Mouse (Mus musculus) splenic B cell, adult 2 months (primary cell): Measurements from ENCODE around the gene E030018B13Rik.

Experiments
- DNase-seq: peaks from one replicate; pipeline ENCODE4 v3.0.0-alpha.2; 2011; ENCODE audit warnings: low read depth, low spot score
- H3K27me3 ChIP-seq: 2 replicates; pipeline ENCODE4 v1.6.1; 2012; ENCODE audit warnings: mild to moderate bottlenecking, low read length, moderate library complexity, mixed read lengths; ENCODE audit not compliant: control insufficient read depth, poor library complexity, insufficient read depth, severe bottlenecking
- H3K36me3 ChIP-seq: 2 replicates; pipeline ENCODE4 v1.6.1; 2012; ENCODE audit warnings: mild to moderate bottlenecking, low read length, moderate library complexity, mixed read lengths; ENCODE audit not compliant: control insufficient read depth, poor library complexity, insufficient read depth, severe bottlenecking

E030018B13Rik gene

GRCm38 (mm10) chr7:63916268-63916907 lies at the start of gene E030018B13Rik:
E030018B13Rik (plus strand) TSS chr7:63916857.
- Histone ChIP-seq H3K36me3 (no peaks in the 10 kb centered on the region; the same call in none of the 2 replicates), H3K27me3 (no peaks in the 10 kb centered on the region)
- no peak for DNase-seq

GRCm38 (mm10) chr7:63868356-63868918 lies 48.2 kb upstream of the E030018B13Rik start:
- DNase-seq = no peak
- H3K36me3 ChIP-seq = no peaks in the 10 kb centered on the region

DNA sequence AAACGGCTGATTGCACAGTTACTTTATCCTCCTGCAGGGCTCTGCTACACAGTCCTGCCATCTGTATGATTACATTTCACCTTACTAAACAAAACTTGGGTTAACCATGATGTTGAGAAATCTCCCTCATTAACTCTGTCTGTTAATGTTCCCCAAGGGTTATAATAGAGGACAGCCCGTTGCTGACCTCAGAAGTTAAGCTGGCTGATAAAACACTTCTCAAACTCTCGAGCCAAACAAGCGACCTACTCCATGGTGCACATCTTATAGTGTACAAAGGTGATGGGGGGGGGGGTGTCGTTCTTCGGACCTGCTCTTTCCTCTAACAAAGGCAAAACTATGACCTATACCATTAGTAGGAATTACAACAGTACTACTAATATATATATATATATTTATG lies 45.0 kb upstream of the E030018B13Rik start:
- Histone ChIP-seq H3K36me3 (no peaks in the 10 kb centered on the region), H3K27me3 (no peaks in the 10 kb centered on the region)
- no peak for DNase-seq

More at GRCm38 (mm10) chr7:63868356-63868918, 48.2 kb upstream of the E030018B13Rik start:
- H3K27me3 ChIP-seq = no peaks in the 10 kb centered on the region

DNA sequence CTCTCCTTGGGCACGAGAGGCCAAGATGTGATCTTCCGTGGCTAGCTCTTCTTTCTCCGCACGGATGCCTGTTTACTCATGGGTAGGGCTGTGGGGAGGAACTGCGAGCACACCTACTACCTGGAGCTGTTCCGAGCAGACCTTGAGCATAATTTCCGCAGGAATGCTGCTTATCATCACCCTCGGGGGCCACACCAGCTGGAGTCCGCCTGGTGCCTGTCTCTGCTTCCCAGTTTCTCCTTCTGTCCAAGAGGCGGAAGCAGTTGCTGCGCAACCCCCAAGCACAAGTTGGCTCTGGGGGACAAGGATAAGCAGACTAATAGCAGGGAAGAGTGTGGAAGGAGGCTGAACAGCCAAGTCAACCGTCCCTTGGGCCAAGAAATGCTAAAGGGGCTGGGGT lies 42.8 kb upstream of the E030018B13Rik start:
- DNase-seq = no peak
- Histone ChIP-seq H3K27me3 (no peaks in the 10 kb centered on the region), H3K36me3 (no peaks in the 10 kb centered on the region)

GRCm38 (mm10) chr7:63875686-63876085 lies 41.0 kb upstream of the E030018B13Rik start:
- Histone ChIP-seq H3K27me3 (no peaks in the 10 kb centered on the region), H3K36me3 (no peaks in the 10 kb centered on the region)
- no peak for DNase-seq

- DNase-seq = no peak
Observed at GRCm38 (mm10) chr7:63876640-63877039, 40.0 kb upstream of the E030018B13Rik start.

DNA sequence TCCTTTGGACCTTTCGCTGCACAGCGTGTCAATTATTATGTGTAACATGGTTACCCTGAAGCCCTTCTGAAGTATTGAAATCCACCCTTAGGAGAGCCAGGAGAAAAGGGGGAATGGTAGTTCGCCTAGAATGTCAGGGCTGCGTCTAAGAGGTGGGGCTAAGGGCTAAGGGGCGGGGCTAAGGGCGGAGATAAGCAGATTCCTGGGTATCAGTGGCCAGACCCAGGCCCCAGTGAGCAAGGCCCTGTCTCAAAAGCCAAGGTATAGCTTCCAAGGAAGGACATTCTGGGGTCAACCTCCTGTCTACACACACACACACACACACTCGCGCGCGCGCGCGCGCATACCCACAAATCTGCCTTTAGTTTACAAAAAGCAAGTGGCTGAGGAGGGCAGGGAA lies 39.0 kb upstream of the E030018B13Rik start:
- H3K27me3 ChIP-seq = no peaks in the 10 kb centered on the region
- DNase-seq = no peak

More at GRCm38 (mm10) chr7:63876640-63877039, 40.0 kb upstream of the E030018B13Rik start:
- Histone ChIP-seq H3K36me3 (no peaks in the 10 kb centered on the region), H3K27me3 (no peaks in the 10 kb centered on the region)

GRCm38 (mm10) chr7:63879583-63879982 lies 37.1 kb upstream of the E030018B13Rik start:
- Histone ChIP-seq H3K27me3 (no peaks in the 10 kb centered on the region), H3K36me3 (no peaks in the 10 kb centered on the region)
- no peak for DNase-seq

More for the DNA sequence above, 39.0 kb upstream of the E030018B13Rik start:
- H3K36me3 ChIP-seq = no peaks in the 10 kb centered on the region

- Histone ChIP-seq H3K36me3 (no peaks in the 10 kb centered on the region; the same call in 1 of the 2 replicates), H3K27me3 (no peaks in the 10 kb centered on the region)
- DNase-seq = no peak
Observed at GRCm38 (mm10) chr7:63882739-63883138, 33.9 kb upstream of the E030018B13Rik start.

DNA sequence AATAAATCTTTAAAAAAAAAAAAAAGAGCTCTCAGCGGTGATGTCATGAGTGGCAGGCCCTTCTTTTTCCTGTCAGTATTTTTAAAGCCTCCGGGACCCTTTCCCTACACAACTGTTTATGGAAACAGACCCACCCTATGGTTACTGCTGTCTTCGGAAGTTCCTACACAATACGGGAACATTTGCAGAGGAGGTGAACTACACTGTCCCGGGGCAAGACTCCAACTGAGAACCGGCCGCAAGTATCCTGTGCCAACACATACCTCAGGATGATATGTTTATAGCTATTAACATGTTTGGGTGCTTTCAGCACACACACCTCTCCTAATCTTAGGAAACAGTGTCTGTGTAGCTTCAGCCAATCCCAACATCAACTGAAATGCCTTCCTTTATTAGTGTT lies 31.6 kb upstream of the E030018B13Rik start:
- H3K36me3 ChIP-seq = peaks cover 8% of the 10 kb centered on the region
- H3K27me3 ChIP-seq = no peaks in the 10 kb centered on the region
- DNase-seq = no peak

- DNase-seq = no peak
- Histone ChIP-seq H3K36me3 (peaks cover 13% of the 10 kb centered on the region), H3K27me3 (no peaks in the 10 kb centered on the region)
Observed at GRCm38 (mm10) chr7:63887034-63887551, 29.6 kb upstream of the E030018B13Rik start.

- peaks cover 13% of the 10 kb centered on the region for H3K36me3 ChIP-seq
- no peak for DNase-seq
- H3K27me3 ChIP-seq = no peaks in the 10 kb centered on the region
Observed at GRCm38 (mm10) chr7:63887602-63888123, 29.0 kb upstream of the E030018B13Rik start.

GRCm38 (mm10) chr7:63888674-63889073 lies 28.0 kb upstream of the E030018B13Rik start:
- Histone ChIP-seq H3K27me3 (no peaks in the 10 kb centered on the region), H3K36me3 (peaks cover 13% of the 10 kb centered on the region)
- DNase-seq = no peak

- H3K27me3 ChIP-seq = no peaks in the 10 kb centered on the region
- no peak for DNase-seq
- peaks cover 13% of the 10 kb centered on the region for H3K36me3 ChIP-seq
Observed at GRCm38 (mm10) chr7:63889116-63889975, 27.3 kb upstream of the E030018B13Rik start.
